Mouse (Mus musculus) heart, adult 2 months (tissue): Measurements from ENCODE around the gene Nr4a2. TPM values are rescaled to one million over a fixed set of nuclear protein-coding genes. Genes with fewer than 3 reads are reported as not detected.
A peak's percentile ranks its signal among the peaks of the same experiment; 100 is the strongest.

Source experiments
- DNase-seq, 2 experiments: peaks; one replicate each; pipeline ENCODE4 v3.0.0; 2021
- H3K27ac ChIP-seq: fragments of 200-600 bp; 2 replicates; pipeline ENCODE4 v1.8.1; 2022
- H3K27me3 ChIP-seq: fragments of 200-500 bp; 2 replicates; pipeline ENCODE4 v1.6.1; 2012; ENCODE audit warnings: mild to moderate bottlenecking, low read length, inconsistent platforms, mixed read lengths; ENCODE audit not compliant: control insufficient read depth, insufficient read depth
- H3K36me3 ChIP-seq: fragments of 200-500 bp; 2 replicates; pipeline ENCODE4 v1.6.1; 2012; ENCODE audit warnings: low read length, inconsistent platforms; ENCODE audit not compliant: control insufficient read depth, insufficient read depth
- H3K4me1 ChIP-seq: fragments of 200-500 bp; 2 replicates; pipeline ENCODE4 v1.6.1; 2011; ENCODE audit warnings: low read length; ENCODE audit not compliant: control insufficient read depth, insufficient read depth
- H3K4me3 ChIP-seq: fragments of 200-600 bp; 2 replicates; pipeline ENCODE4 v1.8.1; 2022
- H3K79me2 ChIP-seq: fragments of 200-500 bp; replicated peaks from 2 replicates; pipeline ENCODE4 v1.6.1; 2012; ENCODE audit warnings: mild to moderate bottlenecking, inconsistent platforms, low read length, moderate library complexity, mixed read lengths; ENCODE audit not compliant: control insufficient read depth, insufficient read depth
- H3K9ac ChIP-seq: fragments of 200-500 bp; 2 replicates; pipeline ENCODE4 v1.6.1; 2012; ENCODE audit warnings: low read depth, mild to moderate bottlenecking, control low read depth, inconsistent platforms, low read length, mixed read lengths
- CTCF ChIP-seq: fragments of 200-600 bp; IDR thresholded peaks from 2 replicates; pipeline ENCODE4 v1.8.1; 2022; ENCODE audit warnings: antibody characterized with exemption, mild to moderate bottlenecking, moderate library complexity
- EP300 ChIP-seq: fragments of 200-500 bp; IDR thresholded peaks from 2 replicates; pipeline ENCODE4 v1.6.1; 2011; ENCODE audit warnings: low read depth, low read length, control low read depth; ENCODE audit not compliant: insufficient read depth
- POLR2A ChIP-seq: fragments of 200-500 bp; IDR thresholded peaks from 2 replicates; pipeline ENCODE4 v1.6.1; 2011; ENCODE audit warnings: mild to moderate bottlenecking, low read depth, low read length, control low read depth; ENCODE audit not compliant: insufficient read depth
- WGBS: fragments of 180-500 bp; shearing (Covaris S2); methylation state at CpG from one replicate; pipeline ENCODE4 v1.1.7; 2018; 5-methylcytosine and 5-hydroxymethylcytosine counted together
- intact Hi-C: fragments of 180-260 bp; cut with DNase I; formaldehyde crosslinking; loops from one replicate; pipeline ENCODE4 v1.15.1; 2025
- polyA plus RNA-seq: library from polyadenylated mRNA; depleted of rRNA; stranded (reverse); fragments of >200 nt; gene quantifications from 2 replicates; pipeline ENCODE4 v1.2.3, GENCODE M21; 2012
- total RNA-seq, 2 experiments: library from RNA; stranded (reverse); gene quantifications; 2 replicates each; pipeline ENCODE4 v1.2.3; 2021

Gene Nr4a2
- total and polyA plus RNA-seq, 3 experiments, result 1.0 to 2.6 (median 1.1) TPM

GRCm38 (mm10) chr2:57114211-57115151, 9.3 kb downstream of the Nr4a2 start:
- H3K4me3 ChIP-seq, result peak overlapping the region; percentile 73
- peaks cover 12% of the 10 kb centered on the region for H3K27me3 ChIP-seq
- DNase-seq, result peak; percentile 85 to 90
- H3K36me3 ChIP-seq, result no peaks in the 10 kb centered on the region
- H3K79me2 ChIP-seq, result no peaks in the 10 kb centered on the region
- peak overlapping the region; percentile 83 for H3K9ac ChIP-seq
- TF ChIP-seq CTCF (no peak), POLR2A (peak; percentile 42; the same call in 1 of the 2 replicates)
- peak overlapping the region; percentile 98 for H3K27ac ChIP-seq
- WGBS, result under 1% methylated on average over 88 of the region's 88 CpGs
- no peaks in the 10 kb centered on the region; the same call in 1 of the 2 replicates for H3K4me1 ChIP-seq
- intact Hi-C loops, result loop anchor here (10.0 kb wide), 2 partner anchors 120 to 260 kb away; partner anchors contain the start of gene Gpd2

GRCm38 (mm10) chr2:57113431-57113830, 10.4 kb downstream of the Nr4a2 start:
- 80% methylated on average over 5 of the region's 5 CpGs for WGBS
- no peak overlapping the region for H3K9ac ChIP-seq

GRCm38 (mm10) chr2:57112949-57113348, 10.9 kb downstream of the Nr4a2 start:
- Histone ChIP-seq H3K79me2 (no peaks in the 10 kb centered on the region), H3K4me3 (no peak overlapping the region), H3K9ac (no peak overlapping the region), H3K27me3 (peaks cover 12% of the 10 kb centered on the region), H3K36me3 (no peaks in the 10 kb centered on the region), H3K4me1 (no peaks in the 10 kb centered on the region; the same call in 1 of the 2 replicates), H3K27ac (no peak overlapping the region)
- TF ChIP-seq EP300 (no peak), POLR2A (no peak), CTCF (no peak)
- WGBS, result 79% methylated on average over 6 of the region's 6 CpGs
- DNase-seq, result no peak
- intact Hi-C loops, result loop anchor here (10.0 kb wide), 2 partner anchors 122 to 262 kb away; partner anchors contain the start of gene Gpd2

More at GRCm38 (mm10) chr2:57113431-57113830, 10.4 kb downstream of the Nr4a2 start:
- H3K27ac ChIP-seq, result no peak overlapping the region
- H3K36me3 ChIP-seq, result no peaks in the 10 kb centered on the region
- DNase-seq, result no peak
- H3K79me2 ChIP-seq, result no peaks in the 10 kb centered on the region
- peaks cover 12% of the 10 kb centered on the region for H3K27me3 ChIP-seq
- intact Hi-C loops, result loop anchor here (10.0 kb wide), 2 partner anchors 121 to 261 kb away; partner anchors contain the start of gene Gpd2
- H3K4me1 ChIP-seq, result no peaks in the 10 kb centered on the region; the same call in 1 of the 2 replicates
- no peak for TF ChIP-seq POLR2A
- no peak overlapping the region for H3K4me3 ChIP-seq

GRCm38 (mm10) chr2:57111791-57112538, 11.8 kb downstream of the Nr4a2 start:
- Histone ChIP-seq H3K79me2 (no peaks in the 10 kb centered on the region), H3K4me3 (no peak overlapping the region), H3K27me3 (peaks cover 12% of the 10 kb centered on the region), H3K4me1 (no peaks in the 10 kb centered on the region; the same call in 1 of the 2 replicates), H3K36me3 (no peaks in the 10 kb centered on the region), H3K9ac (no peak overlapping the region), H3K27ac (no peak overlapping the region)
- intact Hi-C loops, result loop anchor here (10.0 kb wide), 2 partner anchors 123 to 263 kb away; partner anchors contain the start of gene Gpd2
- DNase-seq, result no peak
- WGBS, result 35% methylated on average over 38 of the region's 38 CpGs
- no peak for TF ChIP-seq EP300
- TF ChIP-seq POLR2A, result no peak
- no peak for TF ChIP-seq CTCF

- H3K36me3 ChIP-seq, result no peaks in the 10 kb centered on the region
- H3K79me2 ChIP-seq, result no peaks in the 10 kb centered on the region
- no peak overlapping the region for H3K4me3 ChIP-seq
- H3K27ac ChIP-seq, result no peak overlapping the region
- intact Hi-C loops, result loop anchor here (10.0 kb wide), 2 partner anchors 124 to 264 kb away; partner anchors contain the start of gene Gpd2
- H3K27me3 ChIP-seq, result peaks cover 12% of the 10 kb centered on the region
- H3K9ac ChIP-seq, result no peak overlapping the region
- no peak for DNase-seq
- H3K4me1 ChIP-seq, result no peaks in the 10 kb centered on the region; the same call in 1 of the 2 replicates
- 40% methylated on average over 39 of the region's 39 CpGs for WGBS
- TF ChIP-seq POLR2A (no peak), EP300 (no peak), CTCF (no peak)
Measured at GRCm38 (mm10) chr2:57111011-57111790, 12.6 kb downstream of the Nr4a2 start.
